11 mouse cellular contexts compared by ENCODE assay signal in the genomic region with DNA sequence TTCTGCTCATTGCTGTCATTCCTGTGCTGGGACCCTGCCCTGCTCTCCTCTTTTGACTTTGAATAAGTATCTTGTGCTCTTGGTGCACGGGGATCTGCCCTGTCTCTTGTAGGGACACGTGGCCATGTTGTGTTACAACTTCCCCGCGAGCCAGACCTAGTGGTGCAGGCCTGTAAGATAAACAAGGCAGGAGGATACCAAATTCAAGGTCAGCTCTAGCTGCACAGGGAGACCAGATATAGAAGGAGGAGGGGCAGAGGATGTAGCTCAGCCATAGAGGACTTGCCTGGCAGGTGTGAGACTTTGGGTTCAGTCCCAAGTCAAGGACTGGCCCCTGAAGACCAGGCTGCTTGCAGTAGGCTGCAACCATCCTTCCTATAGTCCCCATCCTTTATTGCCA.
A peak's percentile ranks its signal among the peaks of the same experiment; 100 is the strongest.
DNase-seq lines count a peak whose midpoint lies in the region; ATAC-seq and TF ChIP-seq lines count a peak whose summit lies in the region.
"Had no signal": no experiment of that assay in that cellular context is flagged by ENCODE, and none has a peak within 500 bp of the region (broad histone marks: within the 10 kb centered on the region; RNA-seq: fewer than 3 reads in every experiment).

No protein-coding gene starts in this region.

- TF ChIP-seq POLR2A in kidney, adult 2 months (IDR thresholded peaks at IDR 0.05; ENCODE audit: low read depth, low read length) = no peak

- no peak overlapping the region for H3K4me3 ChIP-seq in lung, embryonic 14.5 days (ENCODE audit: low read depth, low read length)
- no peak overlapping the region for H3K4me3 ChIP-seq in kidney, adult 2 months (ENCODE audit: insufficient read depth, low read depth, low read length)
- H3K4me3 ChIP-seq: heart, embryonic 13.5 days had no signal

- peak overlapping the region; percentile 60; the same call in 1 of the 2 replicates for H3K27ac ChIP-seq in lung, embryonic 14.5 days (ENCODE audit: low read depth)
- no peak overlapping the region for H3K27ac ChIP-seq in kidney, adult 2 months (ENCODE audit: insufficient read depth, low read depth, low read length)
- H3K27ac ChIP-seq: heart, embryonic 13.5 days had no signal

- TF ChIP-seq CTCF in lung, embryonic 14.5 days (IDR thresholded peaks at IDR 0.05; ENCODE audit: low read depth) = no peak
- no peak for TF ChIP-seq CTCF in kidney, adult 2 months (conservative IDR thresholded peaks at IDR 0.05; ENCODE audit: insufficient read depth, insufficient read length, low read depth, low read length)

- H3K9ac ChIP-seq in lung, embryonic 14.5 days = no peak overlapping the region
- H3K9ac ChIP-seq: heart, embryonic 13.5 days had no signal

- no peaks in the 10 kb centered on the region for H3K27me3 ChIP-seq in lung, embryonic 14.5 days (ENCODE audit: insufficient read depth, low read length)
- H3K27me3 ChIP-seq in kidney, adult 2 months (replicated peaks; ENCODE audit: control insufficient read depth, insufficient read depth, low read length) = no peaks in the 10 kb centered on the region

- peak; percentile 17; the same call in 1 of the 2 replicates for ATAC-seq in lung, embryonic 14.5 days (ENCODE audit: insufficient read depth)
- peak; percentile 33 for ATAC-seq in activated CD4-positive, CD25-positive, alpha-beta regulatory T cell, adult 4 months
- peak; percentile 61 for ATAC-seq in megakaryocyte-erythroid progenitor cell, adult 5-6 weeks (replicated peaks; ENCODE audit: low FRiP score, low TSS enrichment, poor library complexity, severe bottlenecking)
- ATAC-seq: inflammation-experienced regulatory T-cells, adult 6 months had no signal

- WGBS in lung, embryonic 14.5 days = 39% methylated on average over 4 of the region's 4 CpGs
- WGBS in kidney, adult 2 months = 81% methylated on average over 4 of the region's 4 CpGs

- no peak overlapping the region for H3K4me2 ChIP-seq in lung, embryonic 14.5 days
- H3K4me2 ChIP-seq: heart, embryonic 13.5 days had no signal

- H3K36me3 ChIP-seq in lung, embryonic 14.5 days (ENCODE audit: insufficient read depth) = no peaks in the 10 kb centered on the region
- no peaks in the 10 kb centered on the region for H3K36me3 ChIP-seq in kidney, adult 2 months (ENCODE audit: control insufficient read depth, insufficient read depth, low read length)
- H3K36me3 ChIP-seq: heart, embryonic 13.5 days had no signal

- H3K9me3 ChIP-seq in lung, embryonic 14.5 days (ENCODE audit: low read depth, low read length) = no peaks in the 10 kb centered on the region
- H3K9me3 ChIP-seq: heart, embryonic 13.5 days had no signal

- DNase-seq in adrenal gland, postnatal 14 days = peak; percentile 16
- DNase-seq in adrenal gland, postnatal 25 days = no peak
- DNase-seq in lung, embryonic 14.5 days = peak; percentile 27
- no peak for DNase-seq in lung, postnatal 14 days
- no peak for DNase-seq in retina, embryonic 14.5 days (ENCODE audit: low spot score)
- no peak for DNase-seq in kidney, adult 2 months
- DNase-seq: embryo, embryonic 11 days had no signal

- 0 out of 2 replicates have a peak, but pooled peaks cover 7% of the 10 kb centered on the region for H3K4me1 ChIP-seq in lung, embryonic 14.5 days (ENCODE audit: insufficient read depth)
- peaks cover 8% of the 10 kb centered on the region; the same call in 1 of the 2 replicates for H3K4me1 ChIP-seq in kidney, adult 2 months (ENCODE audit: control insufficient read depth, insufficient read depth, low read length)

Comparison
In these comparisons a context has a peak if more than half of its experiments do, and no peak if none do; other contexts are left out.
1. DNase-seq: peak in adrenal gland, postnatal 14 days (single experiment) and lung, embryonic 14.5 days (single experiment); none in adrenal gland, postnatal 25 days (single experiment), lung, postnatal 14 days (single experiment), retina, embryonic 14.5 days (single experiment) and kidney, adult 2 months (single experiment).
2. Peak in every context shown above with its lines, with median percentiles within 50 percentile points of each other: ATAC-seq.